Mouse (Mus musculus) layer of hippocampus, postnatal 36 days (tissue): ENCODE results near the gene Sdf2. TPM values are rescaled to one million over a fixed set of nuclear protein-coding genes. Genes with fewer than 3 reads are reported as not detected.
"Not testable (repeated sequence)": the region's sequence is repeated elsewhere in the genome, so short reads cannot be mapped to it uniquely, and the experiment has no call there.

Source experiments
- DNase-seq, 2 experiments: peaks; one replicate each; pipeline ENCODE4 v3.0.0; 2022
- total RNA-seq, 2 experiments: library from RNA; stranded (reverse); gene quantifications; 2 replicates each; pipeline ENCODE4 v1.2.3; 2021

Gene Sdf2
- total RNA-seq, 2 experiments from 2014 or later = 61.0 to 66.3 TPM

DNA sequence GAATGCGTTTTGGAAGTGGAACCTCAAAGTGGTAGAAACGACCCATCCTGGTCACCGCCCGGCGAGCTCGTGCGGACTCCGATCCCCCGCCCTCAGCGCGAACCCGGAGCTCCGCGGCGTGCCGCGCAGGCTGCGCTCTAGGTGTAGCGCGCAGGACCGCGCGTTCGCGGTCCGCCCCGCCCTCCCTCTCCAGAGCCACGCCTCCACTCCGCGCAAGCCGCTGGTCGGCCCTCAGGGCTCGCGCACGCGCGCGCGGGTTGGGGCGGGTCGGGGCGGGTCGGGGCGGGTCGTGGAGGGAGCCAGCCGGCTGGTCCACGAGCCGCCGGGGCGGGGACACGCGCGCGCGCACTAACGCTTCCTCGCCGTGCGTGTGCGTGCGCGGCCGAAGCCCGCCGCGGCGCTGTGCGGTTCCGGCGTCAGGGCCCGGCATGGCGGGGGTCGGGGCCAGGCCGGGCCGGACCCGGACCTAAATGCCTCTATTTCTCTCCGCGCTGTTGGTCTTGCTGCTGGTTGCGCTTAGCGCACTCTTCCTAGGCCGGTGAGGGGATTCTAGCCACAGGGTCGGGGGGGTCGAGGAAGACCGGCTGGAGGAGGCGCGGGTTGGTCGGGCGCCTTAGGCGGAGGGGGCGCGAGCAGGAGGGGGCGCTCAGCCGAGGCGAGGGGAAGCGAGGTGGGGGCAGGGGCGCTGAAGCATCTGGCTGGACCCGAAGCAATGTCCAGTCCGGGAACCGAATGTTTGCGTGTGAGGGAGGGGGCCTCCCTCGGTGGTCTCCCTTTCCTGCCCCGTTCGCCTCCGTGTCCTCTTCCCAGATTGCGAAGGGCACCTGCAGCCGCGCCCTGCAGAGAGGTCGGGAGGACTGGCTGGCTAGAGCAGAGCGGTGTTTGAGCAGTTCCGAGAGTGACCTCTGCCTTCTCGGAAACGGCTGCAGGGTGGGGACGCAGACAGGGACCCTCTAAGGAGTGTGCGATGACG, 16.1 kb downstream of the Sdf2 start, which contains the start of gene 2610507B11Rik:
TSS of gene 2610507B11Rik (plus strand) at position 373 of the 973 bp plus-strand sequence.
- peak; percentile 88 for DNase-seq

GRCm38 (mm10) chr11:78262550-78262949, 17.0 kb downstream of the Sdf2 start:
- peak; percentile 23 to 26 for DNase-seq

- DNase-seq = no peak
These were observed 20.0 kb downstream of the Sdf2 start for GRCm38 (mm10) chr11:78265571-78265970.

GRCm38 (mm10) chr11:78271986-78272385, 26.4 kb downstream of the Sdf2 start:
- peak; percentile 64 to 81 for DNase-seq

DNA sequence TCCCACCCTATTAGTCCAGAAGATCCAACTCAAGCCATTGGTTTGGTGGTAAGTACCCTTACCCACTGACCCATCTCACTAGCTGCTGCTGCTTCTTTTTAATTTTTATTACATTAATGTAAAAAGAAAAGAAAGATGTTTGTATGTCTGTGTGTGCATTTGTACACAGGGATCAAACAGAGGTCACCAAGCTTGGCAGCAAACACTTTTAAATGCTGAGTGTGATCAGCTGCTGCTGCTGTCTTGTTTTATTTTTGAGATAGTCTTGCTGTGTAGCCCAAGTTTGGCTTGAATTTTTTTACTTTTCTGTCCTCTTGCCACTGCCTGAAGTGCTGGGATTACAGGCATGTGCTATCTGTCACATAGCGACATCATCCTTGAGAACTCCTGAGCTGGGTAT, 30.1 kb downstream of the Sdf2 start:
- DNase-seq = no peak

DNA sequence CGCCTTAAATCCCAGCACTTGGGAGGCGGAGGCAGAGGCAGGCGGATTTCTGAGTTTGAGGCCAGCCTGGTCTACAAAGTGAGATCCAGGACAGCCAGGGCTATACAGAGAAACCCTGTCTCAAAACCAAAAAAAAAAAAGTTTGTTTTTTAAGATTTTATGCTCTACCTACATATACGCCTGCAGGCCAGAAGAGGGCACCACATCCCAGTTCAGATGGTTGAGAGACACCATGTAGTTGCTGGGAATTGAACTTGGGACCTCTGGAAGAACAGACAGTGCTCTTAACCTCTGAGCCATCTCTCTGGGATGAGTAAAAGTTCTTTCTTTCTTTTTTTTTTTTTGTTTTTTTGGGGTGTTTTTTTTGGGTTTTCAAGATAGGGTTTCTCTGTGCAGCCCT, 30.6 kb downstream of the Sdf2 start:
- not testable (repeated sequence) for DNase-seq

DNA sequence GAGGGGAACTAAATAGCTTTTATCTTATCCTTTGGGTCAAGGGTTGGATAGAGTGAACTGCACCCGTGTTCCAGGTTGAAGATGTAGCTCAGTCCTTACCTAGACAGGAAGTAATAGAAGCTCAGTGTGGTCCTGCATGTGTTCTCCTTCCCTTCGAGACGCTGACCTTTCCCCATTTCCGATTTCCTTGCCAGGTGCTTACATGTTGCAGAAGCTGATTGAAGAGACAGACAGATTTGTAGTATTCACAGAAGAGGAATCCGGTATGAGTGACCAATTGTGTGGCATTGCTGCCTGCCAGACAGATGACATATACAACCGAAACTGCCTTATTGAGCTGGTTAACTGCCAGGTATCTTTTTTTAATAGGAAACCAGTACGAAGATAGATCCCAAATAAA, 33.3 kb downstream of the Sdf2 start:
- DNase-seq = no peak

DNA sequence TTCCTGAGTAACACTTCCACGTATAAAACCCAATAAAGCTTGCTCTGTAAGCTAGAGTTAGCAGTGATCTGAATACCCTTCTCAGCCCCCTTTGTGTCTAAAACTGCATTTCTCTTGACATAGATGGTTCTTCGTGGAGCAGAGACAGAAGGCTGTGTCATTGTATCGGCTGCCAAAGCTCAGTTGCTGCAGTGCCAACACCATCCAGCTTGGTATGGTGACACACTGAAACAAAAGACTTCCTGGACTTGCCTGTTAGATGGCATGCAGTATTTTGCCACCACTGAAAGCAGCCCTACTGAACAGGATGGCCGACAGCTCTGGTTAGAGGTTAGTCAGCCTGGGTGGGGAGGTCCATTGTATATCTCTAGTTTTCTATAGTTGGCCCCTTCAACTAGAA, 34.0 kb downstream of the Sdf2 start:
- DNase-seq = peak in 1 of 2 experiments; percentile 35

DNA sequence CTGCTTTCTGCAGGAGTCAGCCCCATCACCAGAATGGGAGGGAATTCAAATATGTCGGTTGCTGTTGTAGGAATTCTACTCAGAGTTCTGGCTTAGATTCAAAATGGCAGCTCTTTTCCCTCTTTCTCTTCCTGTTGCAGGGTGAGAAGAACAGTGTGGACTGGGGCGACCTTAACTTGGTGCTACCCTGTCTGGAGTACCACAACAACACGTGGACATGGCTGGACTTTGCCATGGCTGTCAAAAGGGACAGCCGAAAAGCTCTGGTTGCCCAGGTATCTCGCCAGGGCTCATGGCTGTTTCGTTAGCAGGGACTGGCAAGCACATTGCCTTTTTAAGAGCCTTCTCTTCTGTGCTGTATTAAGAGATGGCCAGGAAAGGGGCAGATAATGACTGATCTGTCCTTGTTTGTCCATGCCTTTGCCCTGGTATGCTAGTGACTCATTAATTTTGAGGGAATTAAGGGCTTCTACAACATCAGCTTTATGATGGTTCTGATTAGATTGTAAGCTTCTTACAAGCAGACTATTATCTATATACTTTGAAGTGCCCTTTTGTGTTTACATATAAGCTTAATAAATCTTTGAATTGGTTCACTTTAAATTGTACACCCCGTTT, 43.7 kb downstream of the Sdf2 start:
- DNase-seq = no peak

DNA sequence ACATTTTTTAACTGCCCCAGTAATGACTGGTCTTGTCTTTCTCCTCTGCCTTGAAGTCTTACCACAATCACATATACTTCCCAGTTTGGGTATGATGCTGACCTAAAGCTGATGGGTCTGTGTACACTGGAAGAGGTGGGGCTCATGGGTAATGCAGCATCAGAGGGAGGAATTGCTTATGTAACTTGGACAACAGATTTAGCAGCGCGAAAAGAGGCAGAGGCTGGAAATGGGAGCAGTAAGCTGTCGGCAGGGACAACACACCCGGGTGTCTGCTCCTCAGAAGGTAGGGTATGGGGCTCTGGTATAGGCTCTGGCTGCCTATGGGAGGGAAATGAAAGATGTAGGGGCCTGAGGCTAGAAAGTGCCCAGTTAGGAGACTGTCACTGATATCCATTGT, 45.1 kb downstream of the Sdf2 start, which contains the start of gene BC030499:
TSS of gene BC030499 (plus strand) at position 188 of the 400 bp plus-strand sequence.
- DNase-seq = peak; percentile 18 to 43

- no peak for DNase-seq
These were observed 49.0 kb downstream of the Sdf2 start for GRCm38 (mm10) chr11:78294585-78294984.

DNA sequence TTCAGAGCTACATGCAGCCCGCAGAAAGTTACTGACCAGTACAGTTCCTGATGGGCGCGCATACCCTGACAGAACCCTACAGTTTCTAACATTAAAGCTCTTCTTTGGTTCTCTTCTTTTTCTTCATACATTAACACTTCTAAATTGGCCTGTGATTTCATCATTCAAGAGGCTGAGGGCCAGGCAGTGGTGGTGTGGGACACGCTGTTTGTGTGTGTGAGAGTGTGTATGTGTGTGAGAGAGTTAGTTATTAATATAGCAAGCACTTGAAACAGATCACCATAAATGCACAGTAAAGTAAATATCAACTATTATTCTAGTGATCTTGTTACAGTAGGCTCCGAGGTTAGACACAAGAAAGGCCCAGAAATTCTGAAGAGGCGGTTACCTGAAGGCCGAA, 55.4 kb downstream of the Sdf2 start:
- no peak for DNase-seq

GRCm38 (mm10) chr11:78301357-78302084, 56.0 kb downstream of the Sdf2 start, which contains the start of gene Spag5:
Gene Spag5, plus strand, starts transcription at chr11:78301529.
- DNase-seq = peak; percentile 89 to 91

Other genes with a start within 250 kb of the Sdf2 start
- 1 to 10 TPM; 4.5 to 6.2 TPM for gene Dhrs13, start 213.5 kb upstream of the Sdf2 start, total RNA-seq
- gene Flot2, start 207.8 kb upstream of the Sdf2 start, total RNA-seq = 10 to 100 TPM; 71.8 to 74.3 TPM
- gene Eral1, start 165.4 kb upstream of the Sdf2 start, total RNA-seq = 10 to 100 TPM; 19.8 to 21.2 TPM
- gene Fam222b, start 151.1 kb upstream of the Sdf2 start, total RNA-seq = 10 to 100 TPM; 29.5 to 33.0 TPM
- 10 to 100 TPM; 10.9 to 15.0 TPM for gene Traf4, start 80.2 kb upstream of the Sdf2 start, total RNA-seq
- 1 to 10 TPM; 2.4 to 2.5 TPM for gene Nek8, start 69.1 kb upstream of the Sdf2 start, total RNA-seq
- 10 to 100 TPM; 22.3 to 24.0 TPM for gene Tlcd1, start 69.0 kb upstream of the Sdf2 start, total RNA-seq
- gene Rpl23a, start 62.2 kb upstream of the Sdf2 start, total RNA-seq = 100 to 1,000 TPM; 714 to 715 TPM
- 10 to 100 TPM; 26.8 to 28.5 TPM for gene Rab34, start 57.3 kb upstream of the Sdf2 start, total RNA-seq
- 1 to 10 TPM; 3.6 to 5.7 TPM for gene Proca1, start 52.4 kb upstream of the Sdf2 start, total RNA-seq
- 100 to 1,000 TPM; 116 to 125 TPM for gene Supt6, start 241 bp downstream of the Sdf2 start, total RNA-seq
- gene 2610507B11Rik, start 16.0 kb downstream of the Sdf2 start, total RNA-seq = 100 to 1,000 TPM; 194 to 217 TPM
- gene BC030499, start 45.1 kb downstream of the Sdf2 start, total RNA-seq = 1 to 10 TPM; 7.2 to 7.8 TPM
- gene Spag5, start 55.8 kb downstream of the Sdf2 start, total RNA-seq = 10 to 100 TPM in 1 of 2 experiments, 1 to 10 TPM in 1; 6.9 to 10.1 TPM
- 100 to 1,000 TPM; 781 to 864 TPM for gene Aldoc, start 77.2 kb downstream of the Sdf2 start, total RNA-seq
- 10 to 100 TPM; 57.9 to 59.0 TPM for gene Pigs, start 82.7 kb downstream of the Sdf2 start, total RNA-seq
- 10 to 100 TPM; 31.6 to 36.4 TPM for gene Unc119, start 97.7 kb downstream of the Sdf2 start, total RNA-seq
- gene Foxn1, start 140.8 kb downstream of the Sdf2 start, total RNA-seq = not detected
- gene Slc13a2, start 176.5 kb downstream of the Sdf2 start, total RNA-seq = not detected
- 10 to 100 TPM in 1 of 2 experiments, 1 to 10 TPM in 1; 9.5 to 11.3 TPM for gene Slc46a1, start 220.0 kb downstream of the Sdf2 start, total RNA-seq